Mouse (Mus musculus): ENCODE measurements around the gene Ptchd1. TPM values are rescaled to one million over a fixed set of nuclear protein-coding genes. Genes with fewer than 3 reads are reported as not detected.

Ptchd1 gene
- polyA plus RNA-seq (2012; ENCODE audit: low replicate concordance), result 2.5 and 2.6 TPM in 2 replicates

GRCm38 (mm10) chrX:155623701-155624281 lies at the start of gene Ptchd1:
Ptchd1 (minus strand) TSS chrX:155623814.

GRCm38 (mm10) chrX:155624341-155624841 lies 777 bp upstream of the Ptchd1 start, which contains the start of gene Gm15155:
Gm15155 (plus strand) TSS chrX:155624741.

Other genes starting within 250 kb of the Ptchd1 start
- not detected in 2 replicates for gene Gm15155, start 927 bp upstream of the Ptchd1 start, polyA plus RNA-seq (2012; ENCODE audit: low replicate concordance)

All from hematopoietic multipotent progenitor cell, adult 10-12 weeks (in vitro differentiated cells).